Mouse (Mus musculus) megakaryocyte, embryonic 14.5 days (primary cell): ENCODE results near the gene Serpinb1b.

Experiments
- FLI1 ChIP-seq: IDR thresholded peaks from 2 replicates; pipeline ENCODE4 v1.6.1; 2012; ENCODE audit warnings: low read length, inconsistent platforms, mixed read lengths
- GATA1 ChIP-seq: IDR thresholded peaks from 3 replicates; pipeline ENCODE4 v1.6.1; 2012; ENCODE audit warnings: mixed read lengths, low read length, inconsistent platforms, borderline replicate concordance

- TF ChIP-seq GATA1 = no peak
- no peak for TF ChIP-seq FLI1
Observed at GRCm38 (mm10) chr13:33085695-33086432, 7.5 kb downstream of the Serpinb1b start.
